Mouse (Mus musculus): Measurements from ENCODE around the gene Rpl13.

The Rpl13 gene

GRCm38 (mm10) chr8:123101735-123102685 is at the start of gene Rpl13:
Gene Rpl13 (plus strand): TSS chr8:123102350.
- peak within 1 kb of the TSS; percentile 95 for H3K4me3 ChIP-seq (replicated peaks; ENCODE audit: low read length)
- no peaks in the 10 kb centered on the region for H3K9me3 ChIP-seq (ENCODE audit: low read length)
- H3K27me3 ChIP-seq (ENCODE audit: insufficient read depth, low read length) = no peaks in the 10 kb centered on the region
- no peak for TF ChIP-seq NANOG (IDR thresholded peaks at IDR 0.05; ENCODE audit: borderline replicate concordance, low read length)
- peaks cover 37% of the 10 kb centered on the region for H3K36me3 ChIP-seq (ENCODE audit: insufficient read depth, low read length)
- peaks cover 50% of the 10 kb centered on the region for H3K4me1 ChIP-seq (replicated peaks; ENCODE audit: low read depth, low read length)

- no peak for TF ChIP-seq CTCF (conservative IDR thresholded peaks at IDR 0.05; ENCODE audit: low read length)
- no peak for TF ChIP-seq NANOG (IDR thresholded peaks at IDR 0.05; ENCODE audit: borderline replicate concordance, low read length)
- TF ChIP-seq POU5F1 (IDR thresholded peaks at IDR 0.05; ENCODE audit: borderline replicate concordance, low read length) = no peak
- peaks cover 15% of the 10 kb centered on the region for H3K36me3 ChIP-seq (ENCODE audit: insufficient read depth, low read length)
- H3K4me1 ChIP-seq (replicated peaks; ENCODE audit: low read depth, low read length) = peaks cover 26% of the 10 kb centered on the region
- H3K27me3 ChIP-seq (ENCODE audit: insufficient read depth, low read length) = no peaks in the 10 kb centered on the region
- no peak within 1 kb of the TSS for H3K4me3 ChIP-seq (replicated peaks; ENCODE audit: low read length)
- H3K9me3 ChIP-seq (ENCODE audit: low read length) = no peaks in the 10 kb centered on the region
These were observed 39.4 kb upstream of the Rpl13 start, which contains the start of gene Spg7 for GRCm38 (mm10) chr8:123062721-123063120. Gene Spg7 (plus strand): TSS chr8:123062942.

GRCm38 (mm10) chr8:123064072-123064471 is 38.1 kb upstream of the Rpl13 start:
- no peak for TF ChIP-seq POU5F1 (IDR thresholded peaks at IDR 0.05; ENCODE audit: borderline replicate concordance, low read length)
- no peak for TF ChIP-seq NANOG (IDR thresholded peaks at IDR 0.05; ENCODE audit: borderline replicate concordance, low read length)
- TF ChIP-seq CTCF (conservative IDR thresholded peaks at IDR 0.05; ENCODE audit: low read length) = no peak
- Histone ChIP-seq H3K36me3 (ENCODE audit: insufficient read depth, low read length) (peaks cover 27% of the 10 kb centered on the region), H3K27me3 (ENCODE audit: insufficient read depth, low read length) (no peaks in the 10 kb centered on the region), H3K4me3 (replicated peaks; ENCODE audit: low read length) (peak overlapping the region; percentile 99), H3K4me1 (replicated peaks; ENCODE audit: low read depth, low read length) (peaks cover 40% of the 10 kb centered on the region), H3K9me3 (ENCODE audit: low read length) (no peaks in the 10 kb centered on the region)

- H3K4me1 ChIP-seq (replicated peaks; ENCODE audit: low read depth, low read length) = peaks cover 40% of the 10 kb centered on the region
- H3K36me3 ChIP-seq (ENCODE audit: insufficient read depth, low read length) = peaks cover 31% of the 10 kb centered on the region
- no peak for TF ChIP-seq CTCF (conservative IDR thresholded peaks at IDR 0.05; ENCODE audit: low read length)
- no peak for TF ChIP-seq NANOG (IDR thresholded peaks at IDR 0.05; ENCODE audit: borderline replicate concordance, low read length)
- TF ChIP-seq POU5F1 (IDR thresholded peaks at IDR 0.05; ENCODE audit: borderline replicate concordance, low read length) = no peak
These were observed 37.3 kb upstream of the Rpl13 start for GRCm38 (mm10) chr8:123064809-123065213.

GRCm38 (mm10) chr8:123065214-123066100 is 36.7 kb upstream of the Rpl13 start:
- H3K9me3 ChIP-seq (ENCODE audit: low read length) = no peaks in the 10 kb centered on the region
- H3K4me3 ChIP-seq (replicated peaks; ENCODE audit: low read length) = peak overlapping the region; percentile 99
- TF ChIP-seq POU5F1 (IDR thresholded peaks at IDR 0.05; ENCODE audit: borderline replicate concordance, low read length) = no peak
- TF ChIP-seq NANOG (IDR thresholded peaks at IDR 0.05; ENCODE audit: borderline replicate concordance, low read length) = no peak
- TF ChIP-seq CTCF (conservative IDR thresholded peaks at IDR 0.05; ENCODE audit: low read length) = no peak
- H3K4me1 ChIP-seq (replicated peaks; ENCODE audit: low read depth, low read length) = peaks cover 40% of the 10 kb centered on the region
- no peaks in the 10 kb centered on the region for H3K27me3 ChIP-seq (ENCODE audit: insufficient read depth, low read length)
- peaks cover 34% of the 10 kb centered on the region for H3K36me3 ChIP-seq (ENCODE audit: insufficient read depth, low read length)

More at GRCm38 (mm10) chr8:123064809-123065213, 37.3 kb upstream of the Rpl13 start:
- peak overlapping the region; percentile 99 for H3K4me3 ChIP-seq (replicated peaks; ENCODE audit: low read length)
- no peaks in the 10 kb centered on the region for H3K9me3 ChIP-seq (ENCODE audit: low read length)
- no peaks in the 10 kb centered on the region for H3K27me3 ChIP-seq (ENCODE audit: insufficient read depth, low read length)

- Histone ChIP-seq H3K9me3 (ENCODE audit: low read length) (no peaks in the 10 kb centered on the region), H3K36me3 (ENCODE audit: insufficient read depth, low read length) (peaks cover 38% of the 10 kb centered on the region), H3K4me1 (replicated peaks; ENCODE audit: low read depth, low read length) (peaks cover 40% of the 10 kb centered on the region), H3K27me3 (ENCODE audit: insufficient read depth, low read length) (no peaks in the 10 kb centered on the region), H3K4me3 (replicated peaks; ENCODE audit: low read length) (peak overlapping the region; percentile 99)
- TF ChIP-seq NANOG (IDR thresholded peaks at IDR 0.05; ENCODE audit: borderline replicate concordance, low read length) (no peak), CTCF (conservative IDR thresholded peaks at IDR 0.05; ENCODE audit: low read length) (no peak), POU5F1 (IDR thresholded peaks at IDR 0.05; ENCODE audit: borderline replicate concordance, low read length) (no peak)
These were observed 36.0 kb upstream of the Rpl13 start for GRCm38 (mm10) chr8:123066101-123066683.

- Histone ChIP-seq H3K9me3 (ENCODE audit: low read length) (no peaks in the 10 kb centered on the region), H3K4me1 (replicated peaks; ENCODE audit: low read depth, low read length) (peaks cover 47% of the 10 kb centered on the region), H3K27me3 (ENCODE audit: insufficient read depth, low read length) (no peaks in the 10 kb centered on the region), H3K4me3 (replicated peaks; ENCODE audit: low read length) (no peak overlapping the region), H3K36me3 (ENCODE audit: insufficient read depth, low read length) (peaks cover 86% of the 10 kb centered on the region)
- TF ChIP-seq CTCF (conservative IDR thresholded peaks at IDR 0.05; ENCODE audit: low read length) (no peak), NANOG (IDR thresholded peaks at IDR 0.05; ENCODE audit: borderline replicate concordance, low read length) (no peak)
These were observed 31.0 kb upstream of the Rpl13 start for GRCm38 (mm10) chr8:123071176-123071575.

GRCm38 (mm10) chr8:123077213-123077612 is 24.9 kb upstream of the Rpl13 start:
- Histone ChIP-seq H3K9me3 (ENCODE audit: low read length) (no peaks in the 10 kb centered on the region), H3K4me1 (replicated peaks; ENCODE audit: low read depth, low read length) (peaks cover 26% of the 10 kb centered on the region), H3K4me3 (replicated peaks; ENCODE audit: low read length) (no peak overlapping the region), H3K36me3 (ENCODE audit: insufficient read depth, low read length) (peaks cover 98% of the 10 kb centered on the region), H3K27me3 (ENCODE audit: insufficient read depth, low read length) (no peaks in the 10 kb centered on the region)
- TF ChIP-seq POU5F1 (IDR thresholded peaks at IDR 0.05; ENCODE audit: borderline replicate concordance, low read length) (no peak), CTCF (conservative IDR thresholded peaks at IDR 0.05; ENCODE audit: low read length) (no peak), NANOG (IDR thresholded peaks at IDR 0.05; ENCODE audit: borderline replicate concordance, low read length) (no peak)

All from E14TG2a.4 (cell line).